Mouse (Mus musculus) heart, postnatal 0 days (tissue): ENCODE measurements at regions not wholly inside any gene's neighbourhood (a gene's known extent, or its start where the extent isn't known, plus 50 kb on each side); places are given as distances from the start of the nearest gene placed in this dataset.

Experiments
- ATAC-seq: fragments of 200-750 bp; cut with Nextera tagmentation; 2 replicates; pipeline ENCODE4 v1.8.0; 2017; ENCODE audit warnings: low read depth, moderate number of reproducible peaks, moderate library complexity; ENCODE audit not compliant: insufficient read depth
- DNase-seq: peaks from one replicate; pipeline ENCODE4 v3.0.0-alpha.2; 2016; ENCODE audit warnings: low spot score
- H3K27ac ChIP-seq: fragments of 300-500 bp; sonication (generic); 2 replicates; pipeline ENCODE4 v1.5.1; 2014; ENCODE audit warnings: low read depth, mild to moderate bottlenecking
- H3K27me3 ChIP-seq: fragments of 300-500 bp; sonication (generic); 2 replicates; pipeline ENCODE4 v1.6.1; 2014; ENCODE audit warnings: low read length, mixed read lengths; ENCODE audit not compliant: control insufficient read depth, insufficient read depth
- H3K36me3 ChIP-seq: fragments of 300-500 bp; sonication (generic); replicated peaks from 2 replicates; pipeline ENCODE4 v1.6.1; 2014; ENCODE audit warnings: low read length, mixed read lengths; ENCODE audit not compliant: control insufficient read depth, insufficient read depth
- H3K4me1 ChIP-seq: fragments of 300-500 bp; sonication (generic); 2 replicates; pipeline ENCODE4 v1.6.1; 2014; ENCODE audit warnings: antibody characterized with exemption; ENCODE audit not compliant: control insufficient read depth, insufficient read depth
- H3K4me2 ChIP-seq: fragments of 300-500 bp; sonication (generic); 2 replicates; pipeline ENCODE4 v1.6.1; 2014; ENCODE audit warnings: low read depth, mild to moderate bottlenecking, low read length, moderate library complexity
- H3K4me3 ChIP-seq: fragments of 300-500 bp; sonication (generic); 2 replicates; pipeline ENCODE4 v1.5.1; 2014; ENCODE audit warnings: low read depth, low read length
- H3K9ac ChIP-seq: fragments of 300-500 bp; sonication (generic); replicated peaks from 2 replicates; pipeline ENCODE4 v1.6.1; 2014; ENCODE audit warnings: low read depth, low read length, mixed read lengths
- H3K9me3 ChIP-seq: fragments of 300-500 bp; sonication (generic); replicated peaks from 2 replicates; pipeline ENCODE4 v1.6.1; 2016; ENCODE audit warnings: low read length; ENCODE audit not compliant: control insufficient read depth
- CTCF ChIP-seq: IDR thresholded peaks from 2 replicates; pipeline ENCODE4 v1.5.1; 2016; ENCODE audit warnings: antibody characterized with exemption, control low read depth, low read depth
- EP300 ChIP-seq: IDR thresholded peaks from 2 replicates; pipeline ENCODE4 v1.6.1; 2016; ENCODE audit warnings: antibody characterized with exemption, low read depth
- WGBS: fragments of 180-500 bp; shearing (Covaris S2); extraction: QIAGEN DNeasy Blood & Tissue Kit; methylation state at CpG from one replicate; pipeline ENCODE4 v1.1.7; 2014; 5-methylcytosine and 5-hydroxymethylcytosine counted together

DNA sequence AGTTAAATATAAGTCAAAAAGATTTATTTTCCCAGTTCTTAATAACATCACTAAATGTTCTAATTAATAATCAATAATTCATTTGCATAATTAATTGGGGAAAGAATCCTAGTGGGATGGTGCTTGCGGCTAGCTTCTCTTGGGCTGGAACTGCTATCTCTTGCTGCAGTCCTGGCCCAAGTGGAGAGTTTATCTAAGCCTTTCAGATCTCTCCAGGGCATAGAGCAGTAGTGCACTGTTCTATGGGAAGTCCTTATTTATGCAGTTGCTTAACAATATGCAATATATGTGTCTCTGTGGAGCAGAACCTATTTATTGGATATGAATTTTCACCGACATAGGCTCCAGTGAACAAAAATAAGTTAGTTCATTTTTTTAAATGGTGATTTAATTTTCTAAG lies 308.4 kb upstream of the Camk1g start:
- TF ChIP-seq CTCF (no peak), EP300 (no peak)
- no peaks in the 10 kb centered on the region for H3K4me1 ChIP-seq
- WGBS: 68% methylated on average over 2 of the region's 2 CpGs
- no peak for ATAC-seq
- H3K9ac ChIP-seq: no peak overlapping the region
- no peak for DNase-seq
- no peaks in the 10 kb centered on the region for H3K36me3 ChIP-seq
- no peak overlapping the region for H3K27ac ChIP-seq
- H3K4me2 ChIP-seq: no peak overlapping the region
- H3K9me3 ChIP-seq: no peaks in the 10 kb centered on the region
- H3K27me3 ChIP-seq: no peaks in the 10 kb centered on the region
- H3K4me3 ChIP-seq: no peak overlapping the region

DNA sequence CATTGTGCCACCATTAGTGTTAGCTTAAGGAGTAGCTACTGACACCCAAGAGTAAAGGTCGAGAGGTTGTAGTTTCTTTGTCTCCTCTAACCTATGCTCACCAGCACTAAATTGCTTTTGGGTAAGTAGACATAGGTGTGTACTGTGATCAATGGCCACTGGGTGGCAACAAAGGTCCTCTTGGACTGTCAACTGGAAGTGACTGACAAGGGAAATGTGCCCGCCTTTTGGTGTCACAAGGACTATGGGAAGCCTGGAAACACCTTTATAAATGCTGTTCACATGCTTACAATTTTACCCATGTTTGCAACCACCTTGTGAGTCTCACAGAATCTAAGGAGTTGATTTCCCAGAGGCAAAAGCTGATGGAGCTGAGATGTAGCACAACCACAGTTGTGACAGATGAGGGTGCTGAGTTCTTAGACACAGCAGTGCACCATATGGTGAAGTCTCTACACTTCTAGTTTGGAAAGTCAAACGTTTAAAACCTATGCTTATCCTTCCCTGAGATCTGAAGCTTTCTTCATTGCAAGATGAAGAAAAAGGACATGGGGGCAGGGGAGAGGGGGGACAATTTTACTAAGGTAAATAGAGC lies 303.2 kb upstream of the Camk1g start:
- H3K4me2 ChIP-seq: no peak overlapping the region
- H3K4me1 ChIP-seq: peaks cover 7% of the 10 kb centered on the region; the same call in 1 of the 2 replicates
- H3K9me3 ChIP-seq: no peaks in the 10 kb centered on the region
- no peak overlapping the region for H3K9ac ChIP-seq
- H3K27me3 ChIP-seq: no peaks in the 10 kb centered on the region
- H3K27ac ChIP-seq: no peak overlapping the region
- peak; percentile 49 for DNase-seq
- H3K36me3 ChIP-seq: no peaks in the 10 kb centered on the region
- ATAC-seq: 0 out of 2 replicates have a peak, but pooled peaks have one; percentile 24
- no peak overlapping the region for H3K4me3 ChIP-seq
- WGBS: 19% methylated on average over 3 of the region's 3 CpGs
- no peak for TF ChIP-seq EP300
- TF ChIP-seq CTCF: peak; percentile 73

DNA sequence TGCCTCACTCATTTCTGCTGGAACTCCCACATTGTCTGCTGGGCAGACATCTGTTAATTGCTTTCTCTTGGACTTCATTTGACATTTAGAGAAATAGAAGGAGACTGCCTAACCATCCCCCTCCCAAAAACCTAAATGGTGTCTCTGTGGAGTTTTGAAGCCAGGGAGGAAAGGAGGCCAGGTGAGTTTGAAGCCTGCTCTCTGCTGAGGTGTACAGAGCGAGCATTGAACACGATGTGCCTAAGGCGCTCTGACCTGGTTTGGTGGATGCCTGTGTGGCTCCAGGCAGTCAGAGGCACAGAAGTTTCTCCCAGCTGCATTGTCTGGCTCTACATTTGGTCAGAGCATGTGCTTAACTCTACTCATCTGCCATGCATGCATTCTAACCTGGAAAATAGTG lies 302.6 kb upstream of the Camk1g start:
- Histone ChIP-seq H3K27me3 (no peaks in the 10 kb centered on the region), H3K4me1 (peaks cover 7% of the 10 kb centered on the region; the same call in 1 of the 2 replicates), H3K36me3 (no peaks in the 10 kb centered on the region), H3K27ac (no peak overlapping the region), H3K9me3 (no peaks in the 10 kb centered on the region), H3K4me2 (no peak overlapping the region), H3K9ac (no peak overlapping the region), H3K4me3 (no peak overlapping the region)
- 69% methylated on average over 3 of the region's 3 CpGs for WGBS
- TF ChIP-seq CTCF (no peak), EP300 (no peak)
- ATAC-seq: no peak
- no peak for DNase-seq

DNA sequence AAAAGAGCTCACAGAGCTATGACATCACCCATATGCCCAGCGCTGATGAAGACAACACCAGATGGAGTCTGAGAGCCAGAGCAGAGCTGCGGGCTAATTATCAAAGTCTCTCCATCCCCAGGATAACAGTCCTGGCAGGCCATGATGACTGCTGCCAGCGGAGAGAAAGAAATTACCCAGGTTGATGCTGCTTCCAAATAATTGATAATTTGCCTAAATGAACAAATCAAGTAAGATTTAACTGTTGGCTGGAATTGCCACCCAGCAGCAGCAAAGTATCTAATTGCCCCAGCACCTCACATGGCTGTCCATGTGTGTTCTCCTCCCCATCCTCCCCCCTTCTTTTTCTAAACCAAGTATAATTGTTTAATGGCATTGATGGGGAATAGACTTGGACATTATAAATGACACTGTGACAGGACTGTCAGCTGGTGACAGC lies 301.7 kb upstream of the Camk1g start:
- no peaks in the 10 kb centered on the region for H3K9me3 ChIP-seq
- H3K4me3 ChIP-seq: no peak overlapping the region
- H3K9ac ChIP-seq: no peak overlapping the region
- TF ChIP-seq EP300 (no peak), CTCF (no peak)
- 35% methylated on average over 3 of the region's 3 CpGs for WGBS
- no peaks in the 10 kb centered on the region for H3K27me3 ChIP-seq
- H3K27ac ChIP-seq: no peak overlapping the region
- peaks cover 7% of the 10 kb centered on the region; the same call in 1 of the 2 replicates for H3K4me1 ChIP-seq
- no peak overlapping the region for H3K4me2 ChIP-seq
- ATAC-seq (no peak), DNase-seq (no peak)
- no peaks in the 10 kb centered on the region for H3K36me3 ChIP-seq

DNA sequence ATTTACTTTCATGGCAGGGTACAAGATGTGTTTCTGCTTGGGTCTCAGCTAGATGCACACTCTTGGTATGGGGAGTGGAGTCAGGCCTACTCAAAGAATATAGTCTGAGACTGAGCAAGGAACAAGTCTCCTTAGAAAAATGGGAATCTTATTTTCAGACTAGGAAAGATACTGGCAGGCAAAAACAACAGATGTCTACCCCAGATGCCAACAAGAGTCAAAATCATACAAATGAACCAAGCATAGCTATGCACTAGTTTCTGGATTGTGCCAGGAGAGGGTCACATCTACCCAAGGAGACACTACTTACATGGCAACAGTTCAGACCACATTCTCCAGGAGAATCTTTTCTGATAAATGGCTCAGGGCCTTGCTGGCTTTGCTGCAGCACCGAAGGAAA lies 300.9 kb upstream of the Camk1g start:
- peaks cover 7% of the 10 kb centered on the region; the same call in 1 of the 2 replicates for H3K4me1 ChIP-seq
- H3K4me3 ChIP-seq: no peak overlapping the region
- H3K27ac ChIP-seq: no peak overlapping the region
- no peaks in the 10 kb centered on the region for H3K27me3 ChIP-seq
- WGBS: 93% methylated on average over 1 of the region's 1 CpGs
- TF ChIP-seq CTCF (no peak), EP300 (no peak)
- DNase-seq: no peak
- no peak overlapping the region for H3K4me2 ChIP-seq
- H3K9me3 ChIP-seq: no peaks in the 10 kb centered on the region
- no peak overlapping the region for H3K9ac ChIP-seq
- H3K36me3 ChIP-seq: no peaks in the 10 kb centered on the region
- ATAC-seq: no peak

DNA sequence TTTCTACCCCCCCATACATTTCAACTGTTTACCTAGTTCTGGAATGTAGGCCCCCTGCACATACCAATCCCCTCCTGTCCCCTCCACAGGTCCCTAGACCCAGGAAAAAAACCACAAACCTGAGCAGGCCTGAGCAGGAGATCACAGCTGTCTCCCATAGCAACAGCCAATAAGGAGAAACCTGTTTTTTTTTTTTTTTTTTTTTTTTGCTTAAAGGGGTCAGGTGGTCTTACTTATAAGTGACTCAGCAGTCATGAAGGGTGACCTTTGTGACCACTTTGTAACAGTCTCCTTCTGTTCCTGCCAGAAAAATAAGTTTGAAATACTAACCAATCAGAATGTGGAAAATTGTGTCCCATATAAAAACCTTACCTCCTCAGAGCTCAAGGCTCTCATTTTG lies 299.9 kb upstream of the Camk1g start:
- Histone ChIP-seq H3K27ac (no peak overlapping the region), H3K9me3 (no peaks in the 10 kb centered on the region), H3K9ac (no peak overlapping the region), H3K36me3 (no peaks in the 10 kb centered on the region), H3K4me1 (peaks cover 17% of the 10 kb centered on the region), H3K4me3 (no peak overlapping the region), H3K4me2 (no peak overlapping the region), H3K27me3 (no peaks in the 10 kb centered on the region)
- ATAC-seq (no peak), DNase-seq (no peak)
- TF ChIP-seq EP300: no peak
- no peak for TF ChIP-seq CTCF
